Mouse (Mus musculus) intestine, embryonic 16.5 days (tissue): ENCODE data around the gene Slc26a11. TPM values are rescaled to one million over a fixed set of nuclear protein-coding genes. Genes with fewer than 3 reads are reported as not detected.

ENCODE experiments used
- ATAC-seq: fragments of 200-750 bp; cut with Nextera tagmentation; 2 replicates; pipeline ENCODE4 v1.8.0; 2017; ENCODE audit warnings: moderate TSS enrichment, moderate library complexity
- H3K27ac ChIP-seq: fragments of 300-500 bp; sonication (generic); 2 replicates; pipeline ENCODE4 v1.5.1; 2014; ENCODE audit warnings: mild to moderate bottlenecking, low read length
- H3K27me3 ChIP-seq: fragments of 300-500 bp; sonication (generic); replicated peaks from 2 replicates; pipeline ENCODE4 v1.6.1; 2014; ENCODE audit warnings: low read length, control low read depth, mixed read lengths; ENCODE audit not compliant: control insufficient read depth, insufficient read depth
- H3K36me3 ChIP-seq: fragments of 300-500 bp; sonication (generic); 2 replicates; pipeline ENCODE4 v1.6.1; 2014; ENCODE audit warnings: low read length, control low read depth; ENCODE audit not compliant: control insufficient read depth, insufficient read depth
- H3K4me1 ChIP-seq: fragments of 300-500 bp; sonication (generic); 2 replicates; pipeline ENCODE4 v1.6.1; 2014; ENCODE audit warnings: low read length, control low read depth, mixed read lengths; ENCODE audit not compliant: control insufficient read depth, insufficient read depth
- H3K4me2 ChIP-seq: fragments of 300-500 bp; sonication (generic); 2 replicates; pipeline ENCODE4 v1.6.1; 2014; ENCODE audit warnings: low read depth, low read length, control low read depth
- H3K4me3 ChIP-seq: fragments of 300-500 bp; sonication (generic); 2 replicates; pipeline ENCODE4 v1.5.1; 2014; ENCODE audit warnings: mild to moderate bottlenecking, low read length
- H3K9ac ChIP-seq: fragments of 300-500 bp; sonication (generic); 2 replicates; pipeline ENCODE4 v1.6.1; 2014; ENCODE audit warnings: low read depth, low read length
- H3K9me3 ChIP-seq: fragments of 300-500 bp; sonication (generic); 2 replicates; pipeline ENCODE4 v1.6.1; 2016; ENCODE audit warnings: low read length, control low read depth; ENCODE audit not compliant: control insufficient read depth
- WGBS: fragments of 180-500 bp; shearing (Covaris S2); extraction: QIAGEN DNeasy Blood & Tissue Kit; methylation state at CpG from one replicate; pipeline ENCODE4 v1.1.7; 2014; 5-methylcytosine and 5-hydroxymethylcytosine counted together
- polyA plus RNA-seq: library from polyadenylated mRNA; unstranded; fragments of >200 nt; fragmentation: Nextera tagmentation; extraction: Ambion mirVana; gene quantifications from 2 replicates; pipeline ENCODE4 v1.2.1, GENCODE M21; 2015

The Slc26a11 gene
- polyA plus RNA-seq, 1 experiment from 2014 or later: 9.0 TPM

DNA sequence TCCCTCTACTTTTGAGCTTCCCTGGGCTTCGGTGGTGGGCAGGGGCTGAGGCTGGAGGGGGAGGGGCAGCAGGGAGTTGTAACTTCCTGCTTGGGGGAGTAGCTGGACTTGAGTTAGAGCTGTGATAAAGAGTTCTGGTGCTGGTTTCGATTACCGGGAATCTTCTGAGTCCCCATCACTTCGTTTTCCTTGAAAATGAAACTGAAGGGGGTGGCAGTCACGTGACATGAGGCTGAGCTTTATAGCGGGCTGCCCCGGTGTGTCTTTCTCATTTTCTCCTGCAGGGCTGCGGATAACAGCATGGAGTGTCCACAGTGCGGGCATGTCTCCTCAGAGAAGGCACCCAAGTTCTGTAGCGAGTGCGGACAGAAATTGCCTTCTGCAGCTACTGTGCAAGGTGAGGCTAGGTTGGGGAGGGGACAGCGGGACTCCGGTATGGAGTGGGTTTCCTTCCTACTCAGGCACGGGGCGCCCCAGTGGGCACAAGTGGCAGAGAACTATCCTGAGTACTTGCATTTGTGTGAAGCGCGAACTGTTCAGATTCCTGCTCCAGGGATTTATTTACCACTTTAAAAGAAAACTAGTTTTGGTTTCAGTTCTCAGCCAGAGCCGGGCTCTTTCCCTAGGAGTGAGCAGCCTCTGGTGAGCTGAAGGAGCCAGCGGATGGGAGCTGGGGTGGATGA, 37.6 kb downstream of the Slc26a11 start, which contains the start of gene Rnf213:
Gene Rnf213, plus strand, starts transcription at position 301 of the 683 bp plus-strand sequence.
- H3K9ac ChIP-seq: peak within 1 kb of the TSS; percentile 66
- peaks cover 32% of the 10 kb centered on the region for H3K4me1 ChIP-seq
- H3K27me3 ChIP-seq: no peaks in the 10 kb centered on the region
- H3K9me3 ChIP-seq: no peaks in the 10 kb centered on the region
- H3K36me3 ChIP-seq: no peaks in the 10 kb centered on the region
- ATAC-seq: peak; percentile 64
- 1% methylated on average over 19 of the region's 19 CpGs for WGBS
- H3K4me2 ChIP-seq: peak within 1 kb of the TSS; percentile 75
- peak within 1 kb of the TSS; percentile 63 for H3K4me3 ChIP-seq
- peak within 1 kb of the TSS; percentile 86 for H3K27ac ChIP-seq

DNA sequence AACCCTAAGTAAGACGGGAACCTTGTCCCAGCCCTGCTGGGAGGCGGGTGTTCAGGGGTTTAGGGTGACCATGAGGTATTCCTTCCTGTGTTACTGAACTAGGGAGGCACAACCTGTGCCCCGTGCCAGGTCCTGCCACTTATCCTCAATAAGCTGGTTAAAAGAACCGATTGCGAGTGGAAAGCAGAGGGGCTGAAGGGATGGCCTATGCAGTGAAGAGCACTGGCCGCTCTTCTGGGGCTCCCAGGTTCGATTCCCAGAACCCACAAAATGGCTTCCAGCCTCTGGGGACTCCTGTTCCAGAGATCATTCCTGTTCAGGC, 38.1 kb downstream of the Slc26a11 start:
- WGBS: 23% methylated on average over 7 of the region's 7 CpGs
- no peak for ATAC-seq

DNA sequence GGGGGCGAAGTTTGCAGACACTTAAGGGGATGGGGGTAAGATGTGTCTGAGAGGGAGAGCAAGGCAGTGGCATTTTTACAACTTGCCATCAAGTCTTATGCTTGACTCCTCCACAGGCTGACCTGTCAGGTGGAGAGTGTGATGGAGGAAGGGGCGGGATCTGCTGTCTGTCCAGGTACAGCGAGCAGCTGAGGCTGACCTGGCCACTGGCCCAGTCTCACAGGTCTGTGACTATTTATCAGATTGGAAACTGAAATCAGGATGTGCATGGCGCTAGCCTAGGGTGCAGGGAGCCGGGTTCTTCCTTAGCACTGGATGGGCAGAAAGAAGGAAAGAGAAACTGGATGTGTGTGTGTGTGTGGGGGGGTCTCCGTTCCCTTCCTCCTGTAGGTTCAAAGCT, 38.9 kb downstream of the Slc26a11 start:
- H3K36me3 ChIP-seq: no peaks in the 10 kb centered on the region
- no peak for ATAC-seq
- H3K4me1 ChIP-seq: peaks cover 32% of the 10 kb centered on the region
- H3K9ac ChIP-seq: peak overlapping the region; percentile 66; the same call in 1 of the 2 replicates
- WGBS: 33% methylated on average over 6 of the region's 6 CpGs
- H3K4me3 ChIP-seq: peak overlapping the region; percentile 63
- H3K27ac ChIP-seq: peak overlapping the region; percentile 86; the same call in 1 of the 2 replicates
- no peaks in the 10 kb centered on the region for H3K9me3 ChIP-seq
- no peaks in the 10 kb centered on the region for H3K27me3 ChIP-seq
- peak overlapping the region; percentile 75 for H3K4me2 ChIP-seq

More for the DNA sequence above, 38.1 kb downstream of the Slc26a11 start:
- Histone ChIP-seq H3K9ac (peak overlapping the region; percentile 66), H3K9me3 (no peaks in the 10 kb centered on the region), H3K27ac (peak overlapping the region; percentile 86), H3K27me3 (no peaks in the 10 kb centered on the region), H3K36me3 (no peaks in the 10 kb centered on the region), H3K4me3 (peak overlapping the region; percentile 63), H3K4me2 (peak overlapping the region; percentile 75), H3K4me1 (peaks cover 32% of the 10 kb centered on the region)

DNA sequence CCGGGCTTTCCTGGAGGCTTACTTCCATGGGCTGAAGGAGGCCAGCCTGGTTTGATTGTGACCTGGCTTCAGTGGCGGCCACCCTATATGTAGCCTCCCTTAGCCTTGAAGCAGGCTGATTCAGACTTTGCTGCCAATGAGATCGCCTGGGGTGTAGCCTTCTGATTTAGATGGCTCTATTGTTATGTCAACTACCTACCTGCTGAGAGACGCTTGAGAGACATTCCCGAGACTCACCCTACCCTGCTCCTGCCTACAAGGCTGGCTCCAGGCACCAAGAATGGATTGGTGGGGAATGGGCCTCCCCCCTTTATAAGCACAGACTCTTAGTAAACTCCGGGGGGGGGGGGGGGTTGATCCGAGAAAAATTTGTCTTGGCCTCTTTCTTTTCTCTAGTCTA, 40.0 kb downstream of the Slc26a11 start:
- no peaks in the 10 kb centered on the region for H3K27me3 ChIP-seq
- WGBS: 29% methylated on average over 7 of the region's 7 CpGs
- H3K4me3 ChIP-seq: no peak overlapping the region
- H3K4me2 ChIP-seq: peak overlapping the region; percentile 75; the same call in 1 of the 2 replicates
- H3K9me3 ChIP-seq: no peaks in the 10 kb centered on the region
- no peak overlapping the region for H3K9ac ChIP-seq
- peaks cover 28% of the 10 kb centered on the region for H3K4me1 ChIP-seq
- no peak for ATAC-seq
- no peaks in the 10 kb centered on the region for H3K36me3 ChIP-seq
- no peak overlapping the region for H3K27ac ChIP-seq

DNA sequence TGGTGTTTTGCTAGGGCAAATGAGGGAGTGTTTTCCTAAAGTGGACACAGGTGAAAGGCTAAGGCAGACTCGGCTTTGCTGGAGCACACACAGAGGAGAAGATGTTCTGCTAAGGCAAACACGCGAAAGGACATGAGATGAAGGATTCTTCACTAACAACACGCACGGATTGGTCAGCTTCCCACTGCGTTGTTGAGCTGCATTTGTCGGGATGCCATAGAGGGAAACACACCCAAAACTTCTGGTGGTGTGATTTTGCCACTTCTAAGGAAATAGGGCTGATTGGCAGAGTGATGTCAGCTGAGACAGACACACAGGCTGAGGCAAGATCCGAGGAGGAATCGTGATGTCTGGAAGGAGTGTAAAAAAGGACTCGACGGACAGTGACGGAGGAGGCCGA, 40.6 kb downstream of the Slc26a11 start:
- WGBS: 38% methylated on average over 13 of the region's 13 CpGs
- Histone ChIP-seq H3K36me3 (no peaks in the 10 kb centered on the region), H3K4me1 (peaks cover 25% of the 10 kb centered on the region), H3K27ac (no peak overlapping the region), H3K9ac (no peak overlapping the region), H3K9me3 (no peaks in the 10 kb centered on the region), H3K4me2 (no peak overlapping the region), H3K4me3 (no peak overlapping the region), H3K27me3 (no peaks in the 10 kb centered on the region)
- no peak for ATAC-seq

DNA sequence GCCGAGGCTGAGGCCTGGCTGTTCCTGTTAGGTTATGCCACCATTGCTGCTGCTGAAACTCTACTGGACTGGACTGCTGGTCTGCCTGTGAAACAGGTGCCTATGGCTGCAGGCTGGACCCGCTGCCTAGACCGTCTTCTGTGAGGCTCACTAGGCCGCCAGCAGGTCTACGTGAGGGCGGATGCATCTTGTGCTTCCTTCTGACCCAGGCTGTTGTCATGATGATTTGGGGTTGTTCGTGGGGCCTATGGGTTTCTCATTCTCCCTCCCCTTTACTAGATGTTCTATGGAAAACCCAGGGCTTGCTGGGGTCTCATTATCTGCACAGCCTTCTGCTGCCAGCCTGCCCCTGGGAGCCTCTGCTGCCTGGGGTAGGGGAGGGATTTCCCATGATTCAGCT, 41.1 kb downstream of the Slc26a11 start:
- Histone ChIP-seq H3K9me3 (no peaks in the 10 kb centered on the region), H3K4me1 (peaks cover 21% of the 10 kb centered on the region), H3K4me3 (no peak overlapping the region), H3K9ac (no peak overlapping the region), H3K27me3 (no peaks in the 10 kb centered on the region), H3K4me2 (no peak overlapping the region), H3K27ac (no peak overlapping the region), H3K36me3 (no peaks in the 10 kb centered on the region)
- WGBS: 78% methylated on average over 7 of the region's 7 CpGs
- no peak for ATAC-seq

DNA sequence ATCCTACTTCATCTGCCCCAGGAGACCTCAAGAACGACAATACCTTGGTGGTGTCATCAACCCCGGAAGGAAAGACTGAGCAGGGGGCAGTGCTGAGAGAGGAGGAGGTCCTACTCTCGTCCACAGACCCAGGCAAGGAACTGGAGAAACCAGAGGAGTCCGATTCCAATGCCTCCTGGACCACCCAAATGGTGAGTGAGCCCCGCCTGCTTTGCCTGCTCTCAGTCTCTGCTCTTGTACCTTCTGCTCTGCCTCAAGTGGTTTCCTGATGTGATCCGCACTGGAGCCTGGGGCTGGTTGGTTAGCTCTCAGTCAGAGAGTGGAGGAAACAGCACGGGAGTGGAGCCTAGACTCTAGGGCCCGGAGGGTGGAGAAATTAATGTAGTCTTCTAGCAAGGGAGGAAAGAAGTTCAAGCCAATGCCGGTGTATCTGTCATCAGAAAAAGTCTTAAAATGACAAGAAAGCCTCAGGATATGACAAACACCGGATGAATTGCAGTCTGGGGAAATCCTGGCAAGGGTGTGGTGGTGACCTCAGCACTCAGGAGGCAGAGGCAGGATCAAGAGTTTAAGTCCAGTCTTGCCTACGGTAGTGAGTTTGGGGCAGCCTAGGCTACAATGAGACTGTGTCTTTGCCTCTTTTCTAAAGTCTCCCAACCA, 47.3 kb downstream of the Slc26a11 start:
- 56% methylated on average over 11 of the region's 11 CpGs for WGBS
- Histone ChIP-seq H3K27me3 (no peaks in the 10 kb centered on the region), H3K4me3 (no peak overlapping the region), H3K4me2 (no peak overlapping the region), H3K36me3 (no peaks in the 10 kb centered on the region; the same call in 1 of the 2 replicates), H3K27ac (no peak overlapping the region), H3K9me3 (no peaks in the 10 kb centered on the region), H3K4me1 (no peaks in the 10 kb centered on the region), H3K9ac (no peak overlapping the region)
- no peak for ATAC-seq

DNA sequence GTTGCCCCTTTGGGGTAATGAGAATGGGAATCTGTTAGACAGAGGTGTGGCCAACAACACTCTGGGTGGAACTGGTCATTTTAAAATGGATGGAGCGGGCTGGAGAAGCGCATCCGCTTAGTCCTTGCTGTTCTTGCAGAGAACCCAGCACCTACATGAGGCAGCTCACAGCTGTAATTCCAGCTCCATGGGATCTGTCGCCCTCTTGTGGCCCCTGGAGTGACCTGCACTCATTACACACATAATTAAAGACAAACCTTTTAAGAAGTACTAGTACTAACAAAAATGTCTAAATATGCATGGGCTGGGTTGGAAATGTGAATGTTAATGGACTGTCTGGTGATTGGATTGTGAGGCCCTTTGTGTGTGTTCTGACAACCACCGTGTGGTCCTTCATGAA, 49.3 kb downstream of the Slc26a11 start:
- H3K27ac ChIP-seq: no peak overlapping the region
- H3K27me3 ChIP-seq: no peaks in the 10 kb centered on the region
- WGBS: 64% methylated on average over 5 of the region's 5 CpGs
- H3K9me3 ChIP-seq: no peaks in the 10 kb centered on the region
- no peak overlapping the region for H3K9ac ChIP-seq
- ATAC-seq: no peak
- H3K4me1 ChIP-seq: no peaks in the 10 kb centered on the region
- H3K4me3 ChIP-seq: no peak overlapping the region
- peaks cover 5% of the 10 kb centered on the region; the same call in 1 of the 2 replicates for H3K36me3 ChIP-seq
- no peak overlapping the region for H3K4me2 ChIP-seq

DNA sequence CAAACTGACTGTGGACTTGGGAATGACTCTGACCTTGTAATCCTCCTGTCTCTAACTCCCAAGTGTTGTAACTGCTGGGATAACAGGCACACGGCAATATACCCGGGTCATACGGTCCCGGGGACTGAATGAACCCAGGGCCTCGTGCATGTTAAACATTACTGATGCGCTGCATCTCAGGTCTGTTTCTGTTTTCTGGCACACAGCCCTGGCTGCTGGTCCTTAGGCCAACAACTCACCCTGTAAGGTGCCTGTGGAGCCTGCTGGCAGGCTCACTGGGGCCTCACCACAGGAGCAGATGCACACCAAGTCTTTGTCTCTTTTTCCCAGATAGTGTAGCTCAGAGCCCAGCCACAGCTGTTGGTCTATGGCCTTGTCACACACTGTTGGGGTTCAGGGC, 52.0 kb downstream of the Slc26a11 start:
- Histone ChIP-seq H3K4me2 (no peak overlapping the region), H3K4me1 (no peaks in the 10 kb centered on the region), H3K36me3 (peaks cover 17% of the 10 kb centered on the region), H3K9ac (0 out of 2 replicates have a peak overlapping the region, but pooled peaks have one; percentile 8), H3K27me3 (no peaks in the 10 kb centered on the region), H3K4me3 (no peak overlapping the region), H3K27ac (no peak overlapping the region), H3K9me3 (no peaks in the 10 kb centered on the region)
- 83% methylated on average over 6 of the region's 6 CpGs for WGBS
- ATAC-seq: no peak
